Mouse (Mus musculus): ENCODE measurements around the gene Phpt1.
A peak's percentile ranks its signal among the peaks of the same experiment; 100 is the strongest.

The Phpt1 gene

DNA sequence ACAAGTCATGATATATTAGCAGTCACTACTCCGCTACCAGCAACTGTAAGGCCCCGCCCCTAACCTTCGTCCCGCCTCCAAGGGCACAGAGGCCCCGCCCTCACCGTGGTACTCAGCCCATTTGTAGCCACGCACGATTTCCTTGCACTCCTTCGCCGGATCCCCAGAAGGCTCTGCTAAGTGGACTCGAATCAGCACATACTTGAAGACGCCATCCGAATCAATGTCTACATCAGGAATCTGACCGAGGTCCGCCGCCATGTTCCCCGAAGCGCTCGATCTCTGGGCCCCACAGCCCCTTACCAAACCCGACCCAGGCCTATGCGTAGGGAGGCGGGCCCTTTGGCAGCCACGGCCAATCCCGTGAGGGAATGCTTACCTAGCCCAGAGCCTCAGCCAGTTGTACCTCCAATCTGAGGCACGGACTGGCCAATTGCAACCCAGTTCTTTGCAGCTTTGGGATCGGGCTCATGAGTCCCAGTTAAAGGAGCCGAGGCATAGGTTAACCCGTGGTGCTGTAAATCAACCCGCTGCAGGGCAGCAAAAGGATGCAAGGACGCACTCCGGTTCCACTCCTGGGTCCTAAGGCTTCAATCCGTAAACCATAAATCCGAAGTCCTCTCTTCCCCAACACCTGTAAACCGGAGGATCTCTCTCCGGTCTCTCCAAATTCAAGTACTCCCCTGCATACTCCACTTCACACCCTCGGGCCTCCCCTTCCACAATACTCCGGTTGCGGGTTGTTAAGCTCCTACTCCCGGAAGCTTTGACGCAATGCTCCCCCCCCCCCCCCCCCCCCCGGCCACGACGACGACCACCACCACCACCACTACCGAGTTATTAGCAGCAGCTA, at the start of gene Phpt1, which contains the start of gene Mamdc4:
TSS of gene Phpt1 (minus strand) at position 646 of the 853 bp plus-strand sequence.
TSS of gene Mamdc4 (minus strand) at position 267 of the 853 bp plus-strand sequence.
- DNase-seq, result peak; percentile 98

DNA sequence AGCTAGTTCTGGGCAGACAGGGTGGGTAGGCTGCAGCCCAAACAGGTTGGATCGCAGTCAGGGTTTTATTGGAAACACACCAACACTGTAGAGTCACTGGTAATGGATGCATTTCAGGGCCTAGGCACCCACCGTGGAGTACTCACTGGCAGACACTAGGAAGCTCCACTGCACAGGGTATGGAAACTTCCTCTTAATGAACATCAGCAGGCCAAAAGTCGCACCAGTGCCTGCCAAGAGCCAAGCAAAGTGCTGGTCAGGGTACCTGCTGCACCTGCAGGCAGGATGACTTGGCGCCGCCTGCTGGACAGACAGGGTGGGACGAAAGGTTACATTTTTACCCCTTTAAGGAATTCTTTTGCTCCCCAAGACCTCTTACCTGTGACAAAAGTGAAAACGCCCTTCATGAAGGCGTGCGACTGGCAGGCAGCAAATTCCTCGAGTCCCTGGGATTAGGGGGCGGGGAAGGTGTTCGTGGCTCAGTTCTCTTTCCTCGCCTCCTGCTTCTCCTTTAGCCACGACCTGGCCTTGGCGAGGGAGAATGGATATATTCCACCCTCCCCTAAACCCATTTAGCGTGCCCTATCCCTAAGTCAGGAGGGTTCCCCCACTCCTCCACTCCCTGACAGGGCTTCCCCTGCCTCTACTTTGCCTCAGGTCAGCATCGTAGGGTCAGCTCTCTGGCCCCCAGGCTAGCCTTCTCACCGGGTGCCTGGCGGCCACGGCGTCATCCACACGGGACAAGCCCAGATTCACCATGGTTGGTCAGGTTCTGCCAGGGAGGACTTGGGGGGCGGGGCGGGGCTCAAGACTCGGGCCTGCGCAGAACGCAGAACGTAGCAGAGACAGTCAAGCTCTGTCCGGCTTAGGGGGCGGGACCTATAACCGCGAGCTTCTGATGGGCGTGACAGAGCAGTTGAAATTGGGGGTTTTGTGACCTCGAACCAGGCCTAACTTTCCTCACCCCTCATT, 46.5 kb upstream of the Phpt1 start, which contains the start of gene Tmem141:
TSS of gene Tmem141 (minus strand) at position 777 of the 972 bp plus-strand sequence.
- DNase-seq, result peak; percentile 91

DNA sequence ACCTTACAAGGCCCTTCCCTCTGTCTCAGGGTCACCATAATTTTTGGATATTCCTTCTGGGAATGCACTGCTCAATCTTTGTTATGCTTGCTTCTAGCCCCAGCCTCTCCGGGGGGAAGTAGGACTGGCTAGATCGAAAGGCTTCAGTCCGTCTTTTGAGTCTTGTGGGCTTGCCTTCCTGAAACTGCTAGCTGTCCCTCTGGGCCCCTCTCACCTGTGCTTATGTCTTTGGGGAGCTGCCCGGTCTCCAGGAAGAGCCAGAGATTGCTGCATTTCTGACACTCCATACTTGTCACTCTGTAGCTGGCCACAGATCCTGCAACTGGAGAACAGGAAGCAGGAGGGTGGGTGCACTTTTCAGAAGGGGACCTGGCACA, 45.8 kb upstream of the Phpt1 start:
- DNase-seq, result no peak

DNA sequence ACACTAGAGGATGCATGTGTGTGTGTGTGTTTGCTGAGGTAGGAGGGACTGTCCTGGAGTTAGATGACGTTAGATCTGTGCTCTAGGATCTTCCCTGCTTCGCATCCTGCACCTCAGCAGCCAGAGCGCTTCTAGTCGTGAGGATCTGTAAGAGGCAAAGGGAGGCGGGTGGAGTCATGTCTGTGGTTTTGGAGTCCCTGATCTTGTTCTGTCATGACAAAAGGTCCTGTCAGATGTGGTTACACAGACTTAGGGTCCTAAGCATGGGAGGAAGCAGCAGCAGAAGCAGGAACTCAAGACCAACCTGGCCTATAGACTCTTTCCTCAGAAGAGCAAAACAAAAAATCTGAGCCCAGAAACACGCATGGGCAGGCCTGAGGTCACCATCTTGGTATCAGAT, 45.4 kb upstream of the Phpt1 start:
- no peak for DNase-seq

DNA sequence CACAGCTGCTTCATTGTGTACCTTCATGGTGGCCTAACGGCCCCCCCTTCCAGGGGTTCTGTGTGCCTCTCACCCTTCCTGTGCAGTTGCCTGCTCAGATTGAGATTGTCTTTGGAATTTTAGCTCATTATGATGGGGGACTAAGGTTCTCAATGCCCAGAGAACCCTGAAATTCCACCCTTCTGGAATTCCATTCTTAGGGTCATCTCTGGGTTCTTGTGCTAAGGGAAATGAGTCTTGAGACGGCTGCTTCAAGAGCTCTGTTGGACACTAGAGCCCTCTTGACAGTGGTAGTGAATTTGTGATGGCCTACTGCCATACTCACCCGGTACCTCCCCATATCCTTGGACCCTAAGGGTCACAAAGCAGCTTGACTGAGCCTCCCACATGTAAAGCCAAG, 42.6 kb upstream of the Phpt1 start, which contains the start of gene Ccdc183:
TSS of gene Ccdc183 (minus strand) at position 101 of the 400 bp plus-strand sequence.
- no peak for DNase-seq

DNA sequence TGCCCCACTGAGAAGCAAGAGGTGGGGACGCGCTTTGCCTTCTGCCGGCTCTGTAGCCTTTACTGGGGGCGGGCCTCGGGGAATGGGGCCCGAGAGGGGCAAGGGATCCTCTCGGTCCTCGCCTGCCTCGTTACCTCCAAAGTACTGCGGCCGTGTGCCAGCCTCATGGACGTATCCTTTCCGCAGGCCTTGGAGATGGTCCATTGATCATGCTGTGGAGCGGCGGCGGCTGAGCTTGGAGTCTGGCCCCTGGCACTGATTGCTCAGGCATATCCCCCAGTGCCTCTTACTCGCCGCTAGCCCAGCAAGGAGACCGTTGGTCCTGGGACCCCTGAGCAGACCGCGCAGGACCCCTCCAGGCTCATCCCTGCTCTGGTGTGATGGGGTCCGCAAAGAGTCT, 41.4 kb upstream of the Phpt1 start:
- DNase-seq, result no peak

DNA sequence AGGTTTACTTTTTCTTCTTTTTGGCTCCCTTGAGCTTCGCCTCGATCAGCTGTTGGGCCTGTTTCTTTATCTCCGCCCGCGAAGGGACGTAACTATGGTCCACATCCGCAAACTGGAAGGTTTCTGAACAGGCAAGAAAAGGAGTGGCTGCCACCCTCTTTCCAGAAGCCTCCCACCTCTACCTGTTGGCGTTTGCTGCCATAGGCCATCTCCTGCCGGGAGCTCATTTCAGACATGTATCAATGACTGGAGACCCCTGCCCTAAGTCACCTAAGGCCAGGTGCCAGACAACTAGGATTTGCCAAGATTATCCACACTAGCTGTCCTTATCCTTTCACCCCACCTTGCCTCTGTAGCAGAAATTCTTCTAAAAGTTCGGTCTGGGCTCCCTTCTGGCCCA, 33.6 kb upstream of the Phpt1 start:
- DNase-seq, result no peak

DNA sequence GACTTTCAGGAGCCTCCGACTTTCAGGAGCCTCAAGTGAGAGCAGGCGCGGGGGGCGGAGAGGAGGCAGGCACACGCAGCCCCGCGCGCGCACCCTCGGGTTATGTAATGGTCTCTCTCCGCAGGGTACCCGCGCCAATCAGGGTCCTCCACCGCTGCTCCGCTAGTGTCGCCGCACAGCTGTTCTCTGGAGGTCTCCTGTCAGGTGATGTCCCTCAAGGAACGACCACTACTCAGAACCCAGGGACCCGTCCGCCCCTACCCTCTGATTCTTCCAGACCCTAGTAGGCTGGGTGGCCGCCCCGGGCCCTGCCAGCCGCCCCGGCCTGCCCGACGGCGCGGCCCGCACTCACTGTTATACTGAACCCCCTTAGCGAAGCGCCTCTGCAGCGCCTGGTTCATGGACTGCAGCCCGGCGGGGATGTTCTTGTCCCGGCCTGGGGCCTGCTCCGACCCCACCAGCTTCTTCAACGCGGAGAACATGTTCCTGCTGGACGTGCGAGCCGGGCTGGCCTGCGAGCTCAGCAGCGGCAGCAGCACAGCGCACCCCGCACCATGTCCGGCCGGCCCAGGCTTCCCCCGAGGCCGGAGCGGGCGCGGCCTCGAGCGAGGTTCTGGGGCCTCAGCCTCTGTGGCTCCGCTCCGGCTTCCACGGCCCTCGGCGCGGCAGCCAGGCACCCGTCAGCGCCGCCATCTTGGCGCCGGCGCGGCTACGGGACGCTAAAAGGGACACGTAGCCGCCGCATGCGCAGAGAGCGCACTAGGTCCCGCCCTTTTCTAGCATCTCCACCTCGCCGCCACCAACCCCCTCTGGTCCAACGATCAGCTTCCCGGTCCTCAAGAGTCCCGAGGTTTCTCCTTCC, 33.0 kb upstream of the Phpt1 start, which contains the start of gene Rabl6:
TSS of gene Rabl6 (minus strand) at position 761 of the 862 bp plus-strand sequence.
- peak; percentile 95 for DNase-seq

DNA sequence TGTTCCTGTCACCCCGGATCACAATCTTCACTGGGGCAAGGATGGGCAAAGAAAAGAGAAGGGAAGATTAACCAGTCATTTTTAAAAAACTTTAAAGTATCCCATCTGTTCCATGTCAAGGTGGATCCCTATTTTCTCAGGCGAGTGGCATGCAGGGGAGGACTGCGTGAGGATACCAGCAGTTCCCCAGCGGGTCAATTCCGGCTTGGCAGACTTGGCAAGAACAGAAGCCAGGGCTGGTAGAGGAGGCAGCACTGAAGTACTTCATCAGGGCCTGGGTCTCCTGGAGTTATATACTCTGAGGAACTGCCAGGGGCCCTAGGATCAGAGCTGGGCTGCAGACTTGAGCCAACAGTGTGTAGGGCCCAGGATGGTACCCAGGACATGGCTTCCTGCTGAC, 27.5 kb upstream of the Phpt1 start:
- no peak for DNase-seq

DNA sequence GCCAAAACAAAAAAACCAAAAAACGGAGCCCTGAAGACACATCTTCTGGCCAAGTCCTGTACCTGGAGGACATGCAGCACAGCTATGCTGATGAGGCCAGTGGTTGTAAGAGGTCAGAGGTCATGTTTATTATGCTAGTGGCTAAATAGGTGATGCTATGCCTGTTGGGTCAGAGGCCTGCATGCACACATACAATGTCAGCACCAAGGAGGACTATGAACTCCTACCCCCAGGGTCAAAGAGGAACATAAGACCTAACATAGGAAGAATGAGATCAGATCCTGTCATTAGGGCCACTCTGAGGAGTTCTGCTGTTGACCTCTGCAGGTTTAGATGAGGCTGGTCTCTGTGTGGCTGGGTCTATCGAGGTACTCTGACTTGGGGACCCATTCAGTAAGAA, 25.0 kb upstream of the Phpt1 start:
- no peak for DNase-seq

DNA sequence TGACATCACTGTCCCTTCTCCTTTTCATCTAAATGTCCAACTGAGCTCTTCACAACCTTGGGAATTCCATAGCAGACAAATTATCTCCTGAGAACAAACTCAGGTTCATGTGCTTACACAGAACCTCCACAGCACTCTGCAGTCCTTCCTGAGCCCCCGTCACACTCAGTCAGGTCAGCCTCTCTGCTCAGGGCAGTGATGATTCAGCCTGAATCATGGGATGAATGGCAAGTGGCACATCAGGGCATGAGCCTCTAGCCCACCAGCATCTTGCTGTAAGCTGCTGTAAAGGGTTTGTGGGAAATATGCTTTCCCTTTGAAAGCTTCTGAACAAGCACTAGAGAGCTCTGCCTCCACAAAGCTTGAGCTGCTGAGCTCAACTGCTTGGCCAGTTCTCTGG, 23.7 kb upstream of the Phpt1 start:
- DNase-seq, result no peak

DNA sequence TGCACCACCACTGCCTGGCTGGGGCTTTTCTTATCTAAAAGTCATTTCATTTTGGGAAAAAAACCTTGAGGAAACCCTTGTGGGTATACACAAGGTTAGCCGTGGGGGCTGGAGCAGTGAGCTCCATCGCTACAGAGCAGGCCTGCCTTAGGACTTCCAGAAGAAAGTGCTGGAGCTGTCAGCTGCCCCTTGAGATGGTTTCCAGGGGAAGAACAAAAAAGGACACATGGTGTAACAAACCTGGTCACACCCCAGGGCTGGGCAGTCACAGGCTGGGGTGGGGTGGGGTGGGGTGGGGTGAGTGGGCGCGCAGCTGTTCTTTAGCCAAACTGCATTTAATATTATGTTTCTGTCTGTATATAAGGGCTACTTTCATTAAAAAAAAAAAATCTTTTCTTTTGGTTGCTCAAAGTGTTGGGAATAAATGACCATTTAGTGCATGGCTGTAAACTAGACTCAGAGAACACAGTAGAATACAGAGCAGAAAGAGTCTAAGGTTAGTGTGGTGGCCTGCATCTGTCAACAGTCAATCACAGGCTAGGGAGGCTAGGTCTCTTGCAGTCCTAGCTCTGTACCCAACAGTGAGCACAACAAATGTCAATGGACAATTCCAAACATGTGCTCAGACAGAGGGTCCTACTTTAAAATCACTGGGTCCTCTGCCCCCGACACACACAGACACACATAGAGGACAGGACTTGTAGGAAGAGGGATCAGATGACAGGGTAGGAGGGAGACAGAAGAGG, 21.9 kb upstream of the Phpt1 start:
- DNase-seq, result no peak

DNA sequence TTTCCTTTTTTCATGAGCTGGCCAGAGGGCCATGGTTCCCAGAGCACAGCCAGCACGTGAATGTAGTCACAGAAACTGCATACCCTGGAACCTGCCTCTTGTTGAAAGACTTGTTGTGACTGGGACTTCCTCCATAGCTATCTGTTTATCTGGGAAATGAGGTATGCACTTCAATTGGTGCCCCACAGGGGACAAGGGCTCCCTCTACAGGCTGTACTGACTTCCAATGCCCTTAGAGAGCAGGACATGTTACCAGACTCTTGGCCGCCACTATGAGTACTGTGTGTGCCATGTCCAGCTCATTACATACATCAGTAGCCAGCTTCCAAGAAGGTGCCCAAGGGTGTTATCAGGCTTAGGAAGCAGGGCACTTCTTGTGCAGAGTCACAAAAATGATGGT, 16.8 kb upstream of the Phpt1 start:
- no peak for DNase-seq

DNA sequence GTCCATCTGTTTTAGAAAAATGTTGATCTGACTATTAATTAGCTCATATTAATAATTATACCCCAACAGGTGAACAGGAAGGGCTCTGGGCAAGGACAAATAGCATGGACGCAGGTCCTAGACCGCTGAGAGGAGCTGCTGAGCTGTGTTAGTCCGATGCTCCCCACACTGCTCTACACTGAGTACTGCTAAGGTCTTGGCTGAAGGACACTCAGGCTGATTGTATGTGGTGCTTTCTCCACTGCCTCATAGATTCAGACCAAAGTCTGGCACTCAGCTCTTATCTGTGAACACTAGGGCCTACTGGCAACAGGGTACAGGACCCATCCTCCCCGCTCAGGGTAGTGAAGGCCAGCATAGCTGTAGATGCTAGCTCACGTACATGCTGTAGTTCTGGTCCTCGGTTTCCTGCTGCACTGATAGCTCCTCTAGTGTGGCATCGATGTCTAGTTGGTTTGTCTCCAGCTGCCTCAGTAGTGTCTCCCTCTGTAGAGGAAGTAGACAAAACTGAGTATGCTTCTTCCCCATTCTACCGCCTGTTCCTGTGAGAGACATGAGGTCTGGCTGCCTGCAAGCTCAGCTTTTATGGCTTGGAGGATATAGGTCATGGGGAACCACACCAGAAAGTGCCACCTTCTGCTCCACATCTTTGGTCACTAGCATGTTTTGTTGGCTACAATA, 13.3 kb upstream of the Phpt1 start:
- no peak for DNase-seq

DNA sequence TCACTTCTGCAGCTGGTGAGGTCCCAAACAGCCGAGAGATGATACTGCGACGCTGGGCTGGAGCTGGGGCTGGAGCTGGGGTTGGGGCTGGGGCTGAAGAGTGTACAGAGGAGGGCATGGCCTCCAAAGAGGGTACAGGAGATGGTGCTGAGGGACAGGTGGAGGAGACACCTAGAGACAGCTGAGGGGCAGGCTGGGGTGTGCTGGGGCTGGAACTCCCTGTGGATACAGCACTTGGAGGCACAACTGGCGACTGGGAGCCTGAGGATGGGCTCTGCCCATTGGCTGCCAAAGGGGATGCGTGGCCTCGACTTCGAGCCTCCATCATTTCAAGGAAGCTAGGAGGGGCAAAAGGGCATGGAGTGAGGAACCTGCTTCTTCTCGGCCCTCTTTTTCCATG, 12.3 kb upstream of the Phpt1 start:
- no peak for DNase-seq

DNA sequence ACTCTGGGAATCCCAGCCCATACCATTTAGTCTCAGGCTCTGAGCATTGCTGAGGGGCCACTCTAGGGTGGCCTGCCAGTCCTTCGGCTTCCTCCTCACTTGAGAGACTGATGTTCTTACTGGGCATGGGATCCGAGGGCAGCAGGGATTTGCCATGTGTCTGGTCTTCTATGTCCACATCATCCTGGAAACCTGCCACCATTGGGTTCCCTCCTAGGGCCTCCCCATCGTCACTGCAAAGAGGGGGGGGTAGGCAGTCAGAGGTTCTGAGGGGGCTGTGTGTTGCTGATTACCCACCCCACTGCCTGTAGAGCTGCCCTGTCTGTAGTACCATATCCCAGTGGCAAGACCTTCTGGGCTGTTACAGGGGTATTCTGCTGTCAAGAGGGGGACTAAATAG, 10.6 kb upstream of the Phpt1 start:
- DNase-seq, result no peak

DNA sequence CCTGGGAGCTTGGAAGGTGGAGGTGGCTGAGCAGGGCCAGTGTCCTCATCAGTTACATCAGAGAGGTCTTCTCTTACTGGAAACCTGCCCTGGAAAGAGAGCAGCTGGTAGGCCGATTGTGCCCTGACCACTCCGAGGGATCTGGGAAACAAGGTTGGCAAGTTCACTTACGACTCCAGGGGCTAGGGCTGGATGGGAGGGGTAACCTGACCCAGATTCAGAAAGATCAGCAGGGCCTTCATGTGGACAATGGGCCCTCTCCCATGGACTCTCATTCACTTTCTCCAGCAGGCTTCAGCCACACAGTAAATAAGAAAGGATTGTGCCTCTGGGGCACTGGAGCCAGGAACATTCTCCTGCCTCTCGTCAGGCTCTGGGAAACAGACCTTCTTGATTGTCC, 9.8 kb upstream of the Phpt1 start:
- DNase-seq, result no peak

DNA sequence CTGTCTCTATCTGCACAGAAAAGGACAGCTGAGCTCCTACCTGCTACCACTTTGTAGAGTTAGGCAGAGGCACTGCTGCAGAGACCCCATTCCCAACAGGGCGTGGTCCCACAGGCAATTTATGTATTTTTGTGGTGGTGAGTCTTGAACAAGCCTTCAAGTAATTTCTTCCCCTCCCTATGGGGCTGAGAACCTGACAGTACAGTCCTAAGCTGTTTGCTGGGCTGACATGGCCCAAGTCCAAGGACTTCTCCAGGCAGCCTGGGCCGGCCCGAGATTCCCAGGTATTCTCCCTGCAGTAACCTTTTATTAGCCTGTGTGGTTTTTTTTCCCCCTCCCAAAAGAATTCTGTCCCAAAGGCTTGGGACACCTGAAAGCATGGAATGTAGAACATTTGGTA, 9.1 kb upstream of the Phpt1 start:
- DNase-seq, result no peak

DNA sequence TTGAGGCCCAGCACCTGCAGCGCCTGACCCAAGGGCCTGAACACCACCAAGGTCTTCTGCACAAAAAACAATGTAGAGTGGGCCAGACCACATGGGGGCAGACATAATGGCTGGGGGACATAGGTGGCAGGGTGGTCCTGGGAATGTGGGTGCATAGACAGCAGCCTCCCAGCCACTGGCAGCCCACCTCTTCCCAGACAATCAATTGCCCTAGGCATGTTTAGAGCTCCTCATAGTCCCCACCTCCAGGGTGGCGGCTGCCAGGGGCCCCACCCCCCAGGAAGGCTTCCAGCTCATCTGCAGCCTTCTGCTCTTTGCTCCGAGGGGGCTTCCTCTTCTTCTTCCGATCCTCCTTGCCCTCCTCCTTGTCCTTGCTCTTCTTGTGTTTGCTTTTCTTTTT, 8.5 kb upstream of the Phpt1 start:
- no peak for DNase-seq

DNA sequence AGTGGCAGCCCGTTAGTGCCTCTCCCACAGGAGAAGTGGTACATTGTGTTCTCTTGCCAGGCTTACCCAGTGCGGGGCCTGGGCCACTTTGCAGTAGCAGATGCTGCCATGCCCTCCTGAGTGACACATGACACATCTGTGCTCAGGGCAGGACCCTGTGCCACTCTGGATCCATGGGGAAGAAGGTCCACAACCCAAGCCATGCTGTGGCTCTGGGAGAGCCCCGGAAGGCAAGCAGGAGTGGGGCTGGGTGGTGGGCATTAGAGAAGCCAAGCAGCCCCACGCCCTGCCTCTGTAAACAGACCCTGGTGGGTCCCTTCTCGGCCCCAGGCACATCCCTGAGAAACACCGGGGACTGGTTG, 8.1 kb upstream of the Phpt1 start:
- DNase-seq, result no peak

DNA sequence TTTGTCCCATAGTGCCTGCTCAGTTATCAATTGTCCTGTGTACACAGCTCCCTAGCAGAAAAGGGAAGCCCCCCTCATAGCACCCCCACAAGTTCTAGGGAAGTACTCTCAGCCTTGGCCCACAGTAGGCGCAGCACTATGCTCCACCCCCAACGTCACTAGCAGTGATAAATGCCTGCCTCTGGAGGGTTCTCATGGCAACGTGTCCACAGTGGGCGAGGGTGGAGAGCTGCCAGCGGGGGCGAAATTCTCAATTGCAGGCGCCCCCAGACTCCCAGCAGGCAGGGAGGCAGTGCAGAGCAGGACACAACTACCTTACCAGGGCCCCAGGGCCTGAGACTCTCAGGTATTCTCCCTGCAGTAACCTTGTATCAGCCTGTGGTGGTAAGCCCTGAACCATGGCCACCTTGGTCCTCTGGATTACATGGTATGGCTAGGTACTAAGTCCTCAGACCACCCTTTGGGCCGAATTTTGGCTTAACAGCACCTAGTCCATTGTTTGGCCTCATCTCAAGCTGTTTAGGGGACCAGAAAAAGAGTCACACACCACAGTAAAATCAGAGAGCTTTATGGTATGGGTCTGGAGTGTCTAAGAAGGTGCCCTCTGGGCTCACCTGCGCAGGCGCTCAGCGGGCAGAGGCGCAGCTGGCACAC, 7.6 kb upstream of the Phpt1 start:
- DNase-seq, result peak; percentile 41
